Mouse (Mus musculus): ENCODE data around the gene Rfwd3. TPM values are rescaled to one million over a fixed set of nuclear protein-coding genes. Genes with fewer than 3 reads are reported as not detected.
"Not testable (repeated sequence)": the region's sequence is repeated elsewhere in the genome, so short reads cannot be mapped to it uniquely, and the experiment has no call there.

Gene Rfwd3
- polyA plus RNA-seq, 1 experiment from 2014 or later = 98.9 TPM

GRCm38 (mm10) chr8:111305031-111305730 lies 5.2 kb upstream of the Rfwd3 start:
- no peak overlapping the region for H3K4me3 ChIP-seq
- no peaks in the 10 kb centered on the region for H3K4me1 ChIP-seq
- no peaks in the 10 kb centered on the region for H3K36me3 ChIP-seq
- DNase-seq (ENCODE audit: low spot score) = no peak
- H3K27me3 ChIP-seq (ENCODE audit: low read depth, poor library complexity, severe bottlenecking) = no peaks in the 10 kb centered on the region
- WGBS = 35% methylated on average over 5 of the region's 5 CpGs
- no peak overlapping the region for H3K27ac ChIP-seq (replicated peaks)
- H3K9me3 ChIP-seq (replicated peaks) = no peaks in the 10 kb centered on the region

- H3K9me3 ChIP-seq (replicated peaks) = no peaks in the 10 kb centered on the region
- peaks cover 1% of the 10 kb centered on the region; the same call in 1 of the 2 replicates for H3K4me1 ChIP-seq
- no peak for DNase-seq (ENCODE audit: low spot score)
- no peaks in the 10 kb centered on the region for H3K36me3 ChIP-seq
- H3K4me3 ChIP-seq = no peak overlapping the region
- 89% methylated on average over 3 of the region's 3 CpGs for WGBS
- no peak overlapping the region for H3K27ac ChIP-seq (replicated peaks)
- no peaks in the 10 kb centered on the region for H3K27me3 ChIP-seq (ENCODE audit: low read depth, poor library complexity, severe bottlenecking)
These were observed 4.3 kb upstream of the Rfwd3 start for GRCm38 (mm10) chr8:111304359-111304758.

- not testable (repeated sequence) for H3K27ac ChIP-seq (replicated peaks); H3K9me3 ChIP-seq (replicated peaks); H3K36me3 ChIP-seq; DNase-seq (ENCODE audit: low spot score); H3K4me3 ChIP-seq; H3K27me3 ChIP-seq (ENCODE audit: low read depth, poor library complexity, severe bottlenecking)
- H3K4me1 ChIP-seq = peaks cover 12% of the 10 kb centered on the region
- 88% methylated on average over 5 of the region's 5 CpGs for WGBS
These were observed 3.2 kb upstream of the Rfwd3 start for GRCm38 (mm10) chr8:111303076-111303803.

GRCm38 (mm10) chr8:111300597-111301546 lies 850 bp upstream of the Rfwd3 start:
- peaks cover 16% of the 10 kb centered on the region for H3K4me1 ChIP-seq
- H3K27ac ChIP-seq (replicated peaks) = peak overlapping the region; percentile 97
- no peaks in the 10 kb centered on the region for H3K27me3 ChIP-seq (ENCODE audit: low read depth, poor library complexity, severe bottlenecking)
- no peak for DNase-seq (ENCODE audit: low spot score)
- H3K9me3 ChIP-seq (replicated peaks) = no peaks in the 10 kb centered on the region
- WGBS = 66% methylated on average over 11 of the region's 11 CpGs
- peaks cover 13% of the 10 kb centered on the region for H3K36me3 ChIP-seq
- peak overlapping the region; percentile 89 for H3K4me3 ChIP-seq

GRCm38 (mm10) chr8:111299363-111299820 lies 630 bp downstream of the Rfwd3 start:
- peak; percentile 68 for DNase-seq (ENCODE audit: low spot score)
- whole genome bisulfite sequencing = under 1% methylated on average over 28 of the region's 28 CpGs

GRCm38 (mm10) chr8:111298011-111298410 lies 2.0 kb downstream of the Rfwd3 start:
- Histone ChIP-seq H3K27ac (replicated peaks) (no peak overlapping the region), H3K4me3 (peak overlapping the region; percentile 89), H3K4me1 (peaks cover 16% of the 10 kb centered on the region), H3K36me3 (peaks cover 39% of the 10 kb centered on the region), H3K9me3 (replicated peaks) (no peaks in the 10 kb centered on the region), H3K27me3 (ENCODE audit: low read depth, poor library complexity, severe bottlenecking) (no peaks in the 10 kb centered on the region)
- DNase-seq (ENCODE audit: low spot score) = no peak
- WGBS = 95% methylated on average over 1 of the region's 1 CpGs

More at GRCm38 (mm10) chr8:111299363-111299820, 630 bp downstream of the Rfwd3 start:
- no peaks in the 10 kb centered on the region for H3K27me3 ChIP-seq (ENCODE audit: low read depth, poor library complexity, severe bottlenecking)
- H3K36me3 ChIP-seq = peaks cover 25% of the 10 kb centered on the region
- H3K27ac ChIP-seq (replicated peaks) = peak overlapping the region; percentile 97
- H3K4me3 ChIP-seq = peak overlapping the region; percentile 89
- peaks cover 16% of the 10 kb centered on the region for H3K4me1 ChIP-seq
- no peaks in the 10 kb centered on the region for H3K9me3 ChIP-seq (replicated peaks)

- Histone ChIP-seq H3K27ac (replicated peaks) (no peak overlapping the region), H3K9me3 (replicated peaks) (no peaks in the 10 kb centered on the region), H3K4me1 (no peaks in the 10 kb centered on the region), H3K36me3 (peaks cover 97% of the 10 kb centered on the region), H3K4me3 (no peak overlapping the region), H3K27me3 (ENCODE audit: low read depth, poor library complexity, severe bottlenecking) (no peaks in the 10 kb centered on the region)
- no peak for DNase-seq (ENCODE audit: low spot score)
- 95% methylated on average over 7 of the region's 7 CpGs for WGBS
These were observed 8.3 kb downstream of the Rfwd3 start for GRCm38 (mm10) chr8:111291733-111292132.

GRCm38 (mm10) chr8:111290586-111290985 lies 9.4 kb downstream of the Rfwd3 start:
- no peaks in the 10 kb centered on the region for H3K27me3 ChIP-seq (ENCODE audit: low read depth, poor library complexity, severe bottlenecking)
- H3K4me1 ChIP-seq = no peaks in the 10 kb centered on the region
- DNase-seq (ENCODE audit: low spot score) = no peak
- H3K4me3 ChIP-seq = no peak overlapping the region
- H3K9me3 ChIP-seq (replicated peaks) = no peaks in the 10 kb centered on the region
- 95% methylated on average over 7 of the region's 7 CpGs for WGBS
- H3K36me3 ChIP-seq = peaks cover 98% of the 10 kb centered on the region
- no peak overlapping the region for H3K27ac ChIP-seq (replicated peaks)

- H3K4me1 ChIP-seq = no peaks in the 10 kb centered on the region
- no peaks in the 10 kb centered on the region for H3K9me3 ChIP-seq (replicated peaks)
- no peak for DNase-seq (ENCODE audit: low spot score)
- H3K27me3 ChIP-seq (ENCODE audit: low read depth, poor library complexity, severe bottlenecking) = no peaks in the 10 kb centered on the region
- no peak overlapping the region for H3K4me3 ChIP-seq
- H3K36me3 ChIP-seq = peaks cover 98% of the 10 kb centered on the region
- H3K27ac ChIP-seq (replicated peaks) = no peak overlapping the region
- WGBS = 93% methylated on average over 4 of the region's 4 CpGs
These were observed 14.4 kb downstream of the Rfwd3 start for GRCm38 (mm10) chr8:111285603-111286002.

- no peaks in the 10 kb centered on the region for H3K27me3 ChIP-seq (ENCODE audit: low read depth, poor library complexity, severe bottlenecking)
- no peak overlapping the region for H3K27ac ChIP-seq (replicated peaks)
- H3K36me3 ChIP-seq = peaks cover 98% of the 10 kb centered on the region
- no peaks in the 10 kb centered on the region for H3K9me3 ChIP-seq (replicated peaks)
- no peak for DNase-seq (ENCODE audit: low spot score)
- no peaks in the 10 kb centered on the region for H3K4me1 ChIP-seq
- WGBS = 91% methylated on average over 3 of the region's 3 CpGs
- H3K4me3 ChIP-seq = no peak overlapping the region
These were observed 17.9 kb downstream of the Rfwd3 start for GRCm38 (mm10) chr8:111282093-111282492.

- H3K27me3 ChIP-seq (ENCODE audit: low read depth, poor library complexity, severe bottlenecking) = no peaks in the 10 kb centered on the region
- DNase-seq (ENCODE audit: low spot score) = no peak
- no peak overlapping the region for H3K27ac ChIP-seq (replicated peaks)
- H3K4me3 ChIP-seq = no peak overlapping the region
- WGBS = 74% methylated on average over 2 of the region's 2 CpGs
- no peaks in the 10 kb centered on the region for H3K4me1 ChIP-seq
- peaks cover 38% of the 10 kb centered on the region for H3K36me3 ChIP-seq
- H3K9me3 ChIP-seq (replicated peaks) = no peaks in the 10 kb centered on the region
These were observed 31.7 kb downstream of the Rfwd3 start for GRCm38 (mm10) chr8:111268277-111268676.

GRCm38 (mm10) chr8:111266161-111266560 lies 33.9 kb downstream of the Rfwd3 start:
- H3K27ac ChIP-seq (replicated peaks); DNase-seq (ENCODE audit: low spot score); H3K4me1 ChIP-seq; H3K4me3 ChIP-seq; H3K27me3 ChIP-seq (ENCODE audit: low read depth, poor library complexity, severe bottlenecking); H3K9me3 ChIP-seq (replicated peaks): not testable (repeated sequence)
- H3K36me3 ChIP-seq = peaks cover 22% of the 10 kb centered on the region
- 73% methylated on average over 7 of the region's 7 CpGs for WGBS
